Mouse (Mus musculus): ENCODE measurements at regions not wholly inside any gene's neighbourhood (a gene's known extent, or its start where the extent isn't known, plus 50 kb on each side); places are given as distances from the start of the nearest gene placed in this dataset.

- no peak for DNase-seq (ENCODE audit: extremely low spot score in 1 of 2, low spot score in 1 of 2)
These were observed 502.0 kb downstream of the Sqor start for GRCm38 (mm10) chr2:123267036-123267435.

- no peak for DNase-seq (ENCODE audit: extremely low spot score in 1 of 2, low spot score in 1 of 2)
These were observed 510.1 kb downstream of the Sqor start for GRCm38 (mm10) chr2:123274866-123275735.

- DNase-seq (ENCODE audit: extremely low spot score in 1 of 2, low spot score in 1 of 2) = no peak
These were observed 510.8 kb downstream of the Sqor start for GRCm38 (mm10) chr2:123275736-123276330.

GRCm38 (mm10) chr2:123311554-123312276 is 546.7 kb downstream of the Sqor start:
- DNase-seq (ENCODE audit: extremely low spot score in 1 of 2, low spot score in 1 of 2) = no peak

GRCm38 (mm10) chr2:123312277-123312617 is 547.2 kb downstream of the Sqor start:
- DNase-seq (ENCODE audit: extremely low spot score in 1 of 2, low spot score in 1 of 2) = peak; percentile 72 to 87

- DNase-seq (ENCODE audit: extremely low spot score in 1 of 2, low spot score in 1 of 2) = no peak
These were observed 555.5 kb downstream of the Sqor start for GRCm38 (mm10) chr2:123320448-123321097.

DNA sequence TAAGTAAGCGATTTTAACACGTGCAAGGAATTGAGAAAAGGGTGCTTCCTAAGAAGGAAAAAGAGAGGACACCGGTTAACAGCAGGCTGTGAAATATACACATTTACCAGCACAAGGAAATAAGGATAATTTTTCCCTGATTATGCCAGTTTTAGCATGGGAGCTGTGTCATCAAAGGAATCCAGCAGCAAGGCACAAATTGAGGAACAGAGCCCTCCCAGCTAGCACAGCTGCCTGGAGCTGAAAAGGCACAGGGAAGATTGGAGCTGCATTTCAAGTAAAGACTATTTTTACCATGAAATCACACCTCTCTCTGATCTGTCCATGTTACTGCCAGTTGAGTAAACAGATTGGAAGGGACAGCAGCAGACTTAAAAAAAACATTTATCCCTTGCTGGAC is 558.7 kb downstream of the Sqor start:
- no peak for DNase-seq (ENCODE audit: extremely low spot score in 1 of 2, low spot score in 1 of 2)

DNA sequence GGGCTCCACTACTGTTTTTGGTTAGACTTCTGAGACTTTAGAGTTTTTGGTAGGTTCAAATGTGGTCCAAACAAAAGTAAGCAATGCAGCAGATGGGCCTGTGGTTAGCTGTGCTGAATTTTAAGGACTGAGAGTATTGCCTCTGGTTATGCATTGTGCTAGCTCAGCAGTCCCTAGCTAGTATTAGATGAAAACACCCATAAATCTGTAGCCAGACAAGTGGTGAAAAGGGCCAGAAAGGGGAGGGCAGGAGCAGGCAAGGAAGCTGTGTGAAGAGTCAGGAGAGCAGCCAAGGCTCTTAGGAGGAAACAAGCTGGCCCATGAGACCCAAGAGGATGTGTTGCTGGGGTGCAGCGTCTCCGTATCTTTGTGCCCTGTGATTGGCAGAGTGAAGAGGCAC is 559.9 kb downstream of the Sqor start:
- no peak for DNase-seq (ENCODE audit: extremely low spot score in 1 of 2, low spot score in 1 of 2)

GRCm38 (mm10) chr2:123349625-123350346 is 584.7 kb downstream of the Sqor start:
- peak; percentile 6 to 10 for DNase-seq (ENCODE audit: extremely low spot score in 1 of 2, low spot score in 1 of 2)

GRCm38 (mm10) chr2:123364204-123364603 is 599.2 kb downstream of the Sqor start:
- DNase-seq (ENCODE audit: extremely low spot score in 1 of 2, low spot score in 1 of 2) = no peak

DNA sequence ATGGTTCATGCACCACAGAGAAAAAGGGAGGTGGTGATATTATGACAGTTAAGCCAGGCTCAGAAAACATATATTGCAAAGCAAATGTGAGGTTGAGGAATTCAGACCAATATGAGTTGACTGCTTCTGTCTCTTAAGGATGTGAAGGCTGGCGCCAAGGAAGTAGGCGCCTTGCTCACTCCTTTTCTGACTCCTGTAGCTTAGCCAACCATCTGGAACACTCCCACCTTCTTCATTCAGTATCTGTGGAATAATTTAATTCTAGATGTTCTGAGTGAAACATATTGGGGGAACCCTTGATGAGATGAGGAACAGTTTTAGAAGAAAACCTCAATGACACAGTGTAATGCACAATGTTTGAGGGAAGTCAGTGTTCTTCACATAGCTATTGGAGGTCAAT is 601.5 kb downstream of the Sqor start:
- no peak for DNase-seq (ENCODE audit: extremely low spot score in 1 of 2, low spot score in 1 of 2)

DNA sequence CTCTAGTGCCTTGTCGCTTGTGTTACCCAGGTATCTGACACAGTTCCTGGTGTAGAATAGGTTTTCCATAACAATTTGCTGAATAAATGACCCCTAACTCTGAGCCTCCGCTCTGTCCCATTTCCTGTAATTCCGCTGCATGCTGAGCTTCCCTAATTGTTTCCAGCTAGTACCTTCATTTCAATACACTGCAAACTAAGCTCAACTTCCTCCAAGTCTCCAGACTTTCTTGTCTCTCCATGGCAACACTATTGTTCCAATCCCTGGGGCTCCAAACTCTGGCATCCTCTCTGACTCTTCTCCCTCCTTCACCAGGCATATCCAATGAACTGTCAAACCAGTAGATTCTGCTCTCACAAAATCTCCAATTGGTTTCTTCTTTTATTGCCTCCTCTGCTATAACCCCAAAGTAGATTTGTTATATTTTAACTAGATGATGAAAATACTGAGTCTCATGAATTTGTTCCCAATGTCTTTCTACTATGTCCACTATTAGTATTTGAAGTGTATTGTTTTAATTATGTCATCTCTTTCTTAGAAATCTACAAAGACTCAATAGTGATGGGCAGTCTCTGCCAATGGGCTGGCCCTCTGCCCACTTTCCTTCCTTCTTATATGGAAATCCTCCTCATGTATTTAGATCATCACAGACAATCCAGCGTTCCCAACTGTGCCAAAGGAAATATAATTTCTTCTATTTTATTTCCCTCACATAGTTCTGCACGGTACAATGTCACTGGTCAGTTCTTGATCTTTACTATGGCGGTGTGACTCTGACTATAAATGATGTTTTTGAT is 620.8 kb downstream of the Sqor start:
- no peak for DNase-seq (ENCODE audit: extremely low spot score in 1 of 2, low spot score in 1 of 2)

GRCm38 (mm10) chr2:123386773-123387604 is 622.0 kb downstream of the Sqor start:
- DNase-seq (ENCODE audit: extremely low spot score in 1 of 2, low spot score in 1 of 2) = no peak

DNA sequence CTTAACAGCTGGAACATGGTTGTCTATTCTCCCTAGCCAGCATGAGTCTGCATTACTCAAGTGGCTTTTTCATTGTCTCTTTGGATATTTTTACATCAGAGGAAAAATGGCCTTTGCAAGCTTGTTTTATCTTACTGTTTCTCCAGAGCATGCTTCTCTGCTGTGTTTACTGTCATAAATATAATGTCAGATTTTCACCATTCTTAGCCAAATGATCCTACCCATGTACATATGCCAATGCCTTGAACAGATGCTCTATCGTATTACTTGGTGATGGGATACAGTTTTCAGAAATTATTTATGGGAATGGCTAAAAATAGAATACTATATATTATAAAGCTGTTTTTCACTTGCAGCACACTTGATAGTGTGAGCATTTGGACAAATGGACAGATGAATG is 625.9 kb downstream of the Sqor start:
- DNase-seq (ENCODE audit: extremely low spot score in 1 of 2, low spot score in 1 of 2) = no peak

DNA sequence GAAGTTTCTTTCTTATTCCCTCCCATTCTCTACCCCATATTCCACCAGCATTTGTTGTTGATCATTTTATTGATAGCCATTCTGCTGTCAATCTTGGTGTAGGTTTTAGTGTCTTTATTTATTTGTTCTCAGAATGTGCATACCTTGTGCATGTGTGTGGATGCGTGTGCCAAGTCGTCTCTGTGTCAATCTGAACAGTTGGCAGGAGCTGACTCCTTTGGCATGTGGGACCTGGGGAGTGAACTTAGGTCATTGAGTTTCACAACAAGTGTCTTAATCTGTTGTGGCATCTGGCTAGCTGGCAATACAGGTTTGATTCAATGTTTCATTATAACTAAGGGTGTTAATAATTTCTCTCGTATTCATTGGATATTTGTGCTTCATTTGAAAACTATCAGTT is 629.3 kb downstream of the Sqor start:
- DNase-seq (ENCODE audit: extremely low spot score in 1 of 2, low spot score in 1 of 2) = no peak

DNA sequence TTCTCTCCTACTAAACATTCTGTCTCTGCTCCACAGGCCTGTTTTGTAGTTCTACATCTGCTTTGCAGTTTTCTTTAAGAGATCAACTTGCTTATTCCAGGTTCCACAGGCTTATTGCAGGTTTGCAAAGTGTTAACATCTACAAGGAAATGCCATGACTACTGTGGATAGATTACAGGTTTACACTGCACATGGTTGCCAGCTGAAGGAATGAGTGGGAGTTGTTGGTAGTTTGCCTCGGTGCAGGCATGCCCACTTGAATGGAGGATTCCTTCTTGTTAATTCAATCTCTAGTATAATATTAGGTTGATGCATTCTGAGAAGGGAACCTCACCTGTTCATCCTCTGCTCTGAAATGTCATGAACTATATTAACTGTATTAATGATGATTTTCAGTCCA is 632.5 kb downstream of the Sqor start:
- DNase-seq (ENCODE audit: extremely low spot score in 1 of 2, low spot score in 1 of 2) = no peak

DNA sequence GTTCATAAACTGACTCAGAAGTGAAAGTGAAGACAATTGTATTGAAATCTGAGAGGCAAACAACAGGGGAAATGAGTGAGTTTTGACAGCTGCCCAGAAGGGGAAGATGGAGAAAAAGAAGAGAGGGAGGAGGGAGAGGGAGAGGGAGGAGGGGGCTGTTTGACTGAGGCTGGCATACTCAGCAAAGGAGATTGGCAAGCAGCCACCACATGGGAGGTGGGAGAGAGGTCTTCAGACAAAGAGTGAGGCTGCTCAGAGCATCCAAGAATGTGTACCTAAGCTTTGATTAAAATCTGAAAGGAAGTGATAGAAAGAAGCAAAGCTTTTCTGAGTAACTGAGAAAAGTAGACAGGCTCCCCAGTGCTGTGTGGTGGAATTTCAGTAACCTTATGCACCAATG is 636.0 kb downstream of the Sqor start:
- DNase-seq (ENCODE audit: extremely low spot score in 1 of 2, low spot score in 1 of 2) = no peak

DNA sequence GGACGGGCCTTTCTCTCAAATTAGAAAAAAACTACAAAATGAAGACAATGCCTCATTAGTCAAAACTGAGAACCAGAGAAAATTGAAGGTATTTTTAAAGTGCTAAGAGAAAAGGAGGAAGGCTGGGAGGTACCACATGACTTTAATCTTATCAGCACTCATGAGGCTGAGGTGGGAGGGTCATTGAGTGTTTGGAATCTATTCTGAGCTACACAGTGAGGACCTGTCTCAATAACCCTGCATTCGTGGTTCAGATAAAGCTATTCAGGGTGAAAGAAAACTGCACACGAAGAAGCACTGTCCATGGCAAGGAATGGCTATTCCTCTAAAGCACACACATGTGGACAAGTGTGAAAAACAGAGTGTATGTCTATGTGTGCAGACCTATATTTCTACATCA is 644.0 kb downstream of the Sqor start:
- DNase-seq (ENCODE audit: extremely low spot score in 1 of 2, low spot score in 1 of 2) = no peak

All from layer of hippocampus, postnatal 25 days (tissue).